Mouse (Mus musculus) ovary, adult 10 weeks (tissue): Measurements from ENCODE around the gene Vmn1r123. TPM values are rescaled to one million over a fixed set of nuclear protein-coding genes. Genes with fewer than 3 reads are reported as not detected.

Experiments
- polyA plus RNA-seq: library from polyadenylated mRNA; stranded (reverse); fragments of 350-450 nt; fragmentation: Illumina TruSeq; extraction: RNeasy Lipid Tissue Mini Kit (QIAGEN cat#74804); gene quantifications from one replicate; pipeline ENCODE4 v1.2.3, GENCODE M21; 2014

Gene Vmn1r123
- not detected for polyA plus RNA-seq

DNA sequence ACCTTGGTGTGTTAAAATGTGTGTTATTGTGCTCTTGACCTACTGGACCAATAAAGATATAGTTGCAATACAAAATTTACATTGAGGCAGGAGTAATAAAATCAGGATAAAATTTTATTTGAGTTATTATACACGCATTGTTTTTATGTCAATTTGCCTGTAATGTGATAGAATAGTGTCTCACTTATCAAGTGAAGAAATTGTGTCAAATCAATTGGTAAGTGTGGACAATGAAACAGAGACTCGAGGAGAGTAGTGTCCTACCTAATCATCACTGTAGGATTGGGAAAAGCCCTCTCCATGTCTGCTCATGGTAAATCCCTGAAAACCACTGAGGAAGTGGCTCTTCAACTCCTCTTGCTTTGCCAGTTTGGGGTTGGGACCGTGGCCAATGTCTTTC lies at the start of gene Vmn1r123:
Gene Vmn1r123, plus strand, starts transcription at position 301 of the 400 bp plus-strand sequence.

DNA sequence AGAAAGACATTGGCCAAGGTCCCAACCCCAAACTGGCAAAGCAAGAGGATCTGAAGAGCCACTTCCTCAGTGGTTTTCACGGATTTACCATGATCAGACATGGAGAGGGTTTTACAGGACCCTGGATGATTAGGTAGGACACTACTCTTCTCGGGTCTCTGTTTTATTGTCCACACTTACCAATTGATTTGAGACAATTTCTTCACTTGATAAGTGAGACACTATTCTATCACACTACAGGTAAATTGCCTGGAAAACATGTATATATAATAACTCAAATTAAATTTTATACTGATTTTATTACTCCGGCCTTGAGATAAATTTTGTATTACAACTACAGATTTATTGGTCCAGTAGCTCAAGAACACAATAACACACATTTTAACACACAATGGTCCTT lies 28.0 kb upstream of the Vmn1r123 start, which contains the start of gene Vmn1r122:
Gene Vmn1r122, minus strand, starts transcription at position 101 of the 400 bp plus-strand sequence.

DNA sequence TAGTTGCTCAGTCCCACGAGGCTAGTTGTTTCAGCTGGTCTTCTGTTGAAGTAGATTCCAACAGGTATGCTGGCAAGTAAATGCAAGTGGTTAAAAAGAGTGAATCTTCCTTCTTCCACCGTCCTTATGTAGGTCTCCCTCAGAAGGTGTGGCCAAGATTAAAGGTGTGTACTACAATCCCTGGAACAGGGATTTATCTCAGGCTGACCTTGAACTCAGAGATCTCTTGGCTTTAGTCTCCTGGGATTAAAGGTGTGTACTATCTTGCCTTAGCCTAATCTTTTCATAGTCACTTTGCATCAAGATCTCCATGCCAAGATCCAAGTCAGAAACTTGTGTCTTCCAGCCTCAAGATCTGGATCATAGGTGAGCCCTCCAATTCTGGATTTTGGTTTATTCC lies 28.3 kb downstream of the Vmn1r123 start, which contains the start of gene Gm5157:
Gene Gm5157, minus strand, starts transcription at position 101 of the 400 bp plus-strand sequence.

Other genes starting within 250 kb of the Vmn1r123 start
- gene Vmn1r118, start 249.8 kb upstream of the Vmn1r123 start, polyA plus RNA-seq, result not detected
- gene Vmn1r119, start 149.7 kb upstream of the Vmn1r123 start, polyA plus RNA-seq, result not detected
- gene Vmn1r120, start 108.4 kb upstream of the Vmn1r123 start, polyA plus RNA-seq, result not detected
- not detected for gene Vmn1r121, start 63.7 kb upstream of the Vmn1r123 start, polyA plus RNA-seq
- gene Vmn1r122, start 28.1 kb upstream of the Vmn1r123 start, polyA plus RNA-seq, result not detected
- gene Gm5157, start 28.2 kb downstream of the Vmn1r123 start, polyA plus RNA-seq, result not detected
- not detected for gene Vmn1r124, start 98.4 kb downstream of the Vmn1r123 start, polyA plus RNA-seq
- not detected for gene Vmn1r125, start 110.0 kb downstream of the Vmn1r123 start, polyA plus RNA-seq
- not detected for gene Vmn1r126, start 139.3 kb downstream of the Vmn1r123 start, polyA plus RNA-seq
- gene Vmn1r127, start 157.7 kb downstream of the Vmn1r123 start, polyA plus RNA-seq, result not detected
- not detected for gene Vmn1r128, start 187.2 kb downstream of the Vmn1r123 start, polyA plus RNA-seq
- gene Vmn1r129, start 199.1 kb downstream of the Vmn1r123 start, polyA plus RNA-seq, result not detected